ENCODE assay signal across 10 mouse cellular contexts in the genomic region with DNA sequence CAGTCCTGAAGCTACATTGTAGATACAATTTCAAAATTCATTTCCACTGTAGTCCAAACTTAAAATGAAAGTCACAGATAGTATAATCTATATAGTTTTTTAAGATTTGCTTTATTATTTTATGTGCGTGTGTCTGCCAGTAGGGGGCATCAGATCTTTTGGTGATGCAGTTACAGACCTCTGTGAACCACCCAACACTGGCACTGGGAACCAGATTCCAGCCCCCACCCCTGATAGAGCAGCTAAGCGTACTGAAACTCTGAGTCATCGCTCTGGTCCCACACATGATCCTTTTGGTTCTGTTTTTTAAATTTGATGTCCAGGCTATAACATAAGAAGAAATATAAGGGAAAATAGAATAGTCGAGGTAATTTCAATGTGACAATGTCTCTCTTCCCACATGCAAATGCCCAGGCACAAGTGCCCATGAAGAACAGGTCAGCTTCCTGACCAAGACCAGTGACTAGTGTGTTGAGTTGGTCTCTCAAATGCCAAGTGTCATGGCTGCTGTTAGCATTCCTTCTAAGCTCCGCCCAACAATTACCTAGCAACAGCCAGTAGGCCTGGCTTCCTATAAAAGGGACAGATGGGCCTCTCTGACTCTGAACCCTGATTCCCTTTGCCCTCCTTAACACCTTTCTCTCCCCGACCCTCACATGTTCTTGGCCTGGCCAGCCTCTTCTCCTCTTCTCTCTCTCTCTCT.
DNase-seq lines count a peak whose midpoint lies in the region; ATAC-seq and TF ChIP-seq lines count a peak whose summit lies in the region.
"Had no signal": no experiment of that assay in that cellular context is flagged by ENCODE, and none has a peak within 500 bp of the region (broad histone marks: within the 10 kb centered on the region; RNA-seq: fewer than 3 reads in every experiment).

No protein-coding gene starts in this region.

- no peaks in the 10 kb centered on the region for H3K4me1 ChIP-seq in liver, embryonic 14.5 days (replicated peaks; ENCODE audit: control insufficient read depth in 2 of 2, insufficient read depth in 2 of 2, low read length in 1 of 2)
- no peaks in the 10 kb centered on the region for H3K4me1 ChIP-seq in liver, postnatal 0 days (ENCODE audit: insufficient read depth)
- peaks cover 36% of the 10 kb centered on the region for H3K4me1 ChIP-seq in embryonic facial prominence, embryonic 12.5 days
- H3K4me1 ChIP-seq in small intestine, adult 2 months (ENCODE audit: control insufficient read depth, insufficient read depth, insufficient read length, low read length): peaks cover 4% of the 10 kb centered on the region; the same call in 1 of the 2 replicates

- H3K4me3 ChIP-seq in liver, embryonic 14.5 days (ENCODE audit: insufficient read depth in 1 of 2, low read depth in 2 of 2, low read length in 2 of 2): no peak overlapping the region
- H3K4me3 ChIP-seq in liver, postnatal 0 days (ENCODE audit: low read depth, low read length): no peak overlapping the region
- H3K4me3 ChIP-seq in embryonic facial prominence, embryonic 12.5 days: no peak overlapping the region
- H3K4me3 ChIP-seq in small intestine, adult 2 months (ENCODE audit: low read depth, low read length): no peak overlapping the region
- H3K4me3 ChIP-seq: megakaryocyte, embryonic 14.5 days had no signal

- peak; percentile 26 for TF ChIP-seq CTCF in liver, embryonic 14.5 days (IDR thresholded peaks at IDR 0.05; ENCODE audit: low read depth)
- TF ChIP-seq CTCF in liver, postnatal 0 days (IDR thresholded peaks at IDR 0.05; ENCODE audit: low read depth): no peak; the same call in 1 of the 2 replicates
- peak; percentile 22; the same call in 1 of the 2 replicates for TF ChIP-seq CTCF in small intestine, adult 2 months (IDR thresholded peaks at IDR 0.05; ENCODE audit: extremely low read depth, insufficient read length, insufficient replicate concordance, low read depth, low read length)

- H3K9ac ChIP-seq in liver, embryonic 14.5 days (replicated peaks): no peak overlapping the region
- H3K9ac ChIP-seq in liver, postnatal 0 days (replicated peaks): no peak overlapping the region
- no peak overlapping the region for H3K9ac ChIP-seq in embryonic facial prominence, embryonic 12.5 days

- no peak overlapping the region for H3K4me2 ChIP-seq in liver, embryonic 14.5 days (ENCODE audit: low read depth)
- no peak overlapping the region for H3K4me2 ChIP-seq in liver, postnatal 0 days (ENCODE audit: low read depth, low read length)
- H3K4me2 ChIP-seq in embryonic facial prominence, embryonic 12.5 days (replicated peaks): no peak overlapping the region

- WGBS in liver, embryonic 14.5 days (ENCODE audit: insufficient replicate concordance): 52% methylated on average over 6 of the region's 6 CpGs
- 79% methylated on average over 6 of the region's 6 CpGs for WGBS in liver, postnatal 0 days (ENCODE audit: insufficient replicate concordance)
- 87% methylated on average over 6 of the region's 6 CpGs for WGBS in embryonic facial prominence, embryonic 12.5 days
- WGBS in small intestine, adult 2 months: 79% methylated on average over 6 of the region's 6 CpGs

- no peak for ATAC-seq in liver, embryonic 14.5 days (ENCODE audit: insufficient read depth)
- ATAC-seq in liver, postnatal 0 days: no peak
- no peak for ATAC-seq in embryonic facial prominence, embryonic 12.5 days (ENCODE audit: insufficient number of reproducible peaks, insufficient read depth, low FRiP score, low TSS enrichment)

- peak; percentile 85 for DNase-seq in heart, adult 11 months
- no peak for DNase-seq in heart, postnatal 4 days
- DNase-seq in liver, embryonic 14.5 days (ENCODE audit: low read depth in 3 of 3, low spot score in 3 of 3): no peak
- no peak for DNase-seq in liver, postnatal 0 days
- no peak for DNase-seq in frontal cortex, postnatal 14 days (ENCODE audit: low spot score in 2 of 2)
- DNase-seq in layer of hippocampus, adult 9-11 months: no peak
- DNase-seq: kidney, adult 11 months had no signal

- H3K9me3 ChIP-seq in liver, embryonic 14.5 days (ENCODE audit: control insufficient read depth, low read length): no peaks in the 10 kb centered on the region
- H3K9me3 ChIP-seq in liver, postnatal 0 days (ENCODE audit: low read length): no peaks in the 10 kb centered on the region
- no peaks in the 10 kb centered on the region for H3K9me3 ChIP-seq in embryonic facial prominence, embryonic 12.5 days
- H3K9me3 ChIP-seq: megakaryocyte, embryonic 14.5 days had no signal

- TF ChIP-seq POLR2A in small intestine, adult 2 months (IDR thresholded peaks at IDR 0.05; ENCODE audit: low read depth, low read length): no peak

- H3K36me3 ChIP-seq in liver, embryonic 14.5 days (replicated peaks; ENCODE audit: control insufficient read depth, insufficient read depth, low read depth): no peaks in the 10 kb centered on the region
- H3K36me3 ChIP-seq in liver, postnatal 0 days (replicated peaks; ENCODE audit: insufficient read depth, low read length): no peaks in the 10 kb centered on the region
- no peaks in the 10 kb centered on the region for H3K36me3 ChIP-seq in embryonic facial prominence, embryonic 12.5 days
- H3K36me3 ChIP-seq in small intestine, adult 2 months (ENCODE audit: control insufficient read depth, insufficient read depth, low read length): no peaks in the 10 kb centered on the region

- no peak overlapping the region for H3K27ac ChIP-seq in liver, embryonic 14.5 days
- H3K27ac ChIP-seq in liver, postnatal 0 days (ENCODE audit: low read depth): no peak overlapping the region
- H3K27ac ChIP-seq in embryonic facial prominence, embryonic 12.5 days: 0 out of 2 replicates have a peak overlapping the region, but pooled peaks have one; percentile 36
- H3K27ac ChIP-seq in small intestine, adult 2 months (ENCODE audit: insufficient read depth, low read depth, low read length): no peak overlapping the region

- H3K27me3 ChIP-seq in liver, embryonic 14.5 days (ENCODE audit: control insufficient read depth, insufficient read depth, low read length): no peaks in the 10 kb centered on the region
- H3K27me3 ChIP-seq in liver, postnatal 0 days (ENCODE audit: insufficient read depth, low read length): no peaks in the 10 kb centered on the region
- H3K27me3 ChIP-seq in embryonic facial prominence, embryonic 12.5 days: no peaks in the 10 kb centered on the region
- no peaks in the 10 kb centered on the region for H3K27me3 ChIP-seq in small intestine, adult 2 months (ENCODE audit: control insufficient read depth, insufficient read depth, low read length)

- TF ChIP-seq EP300 in liver, embryonic 14.5 days (IDR thresholded peaks at IDR 0.05; ENCODE audit: low read depth): no peak
- no peak for TF ChIP-seq EP300 in liver, postnatal 0 days (IDR thresholded peaks at IDR 0.05; ENCODE audit: low read depth)
